Comparison of ENCODE assay signal across 42 mouse cellular contexts in the genomic region with DNA sequence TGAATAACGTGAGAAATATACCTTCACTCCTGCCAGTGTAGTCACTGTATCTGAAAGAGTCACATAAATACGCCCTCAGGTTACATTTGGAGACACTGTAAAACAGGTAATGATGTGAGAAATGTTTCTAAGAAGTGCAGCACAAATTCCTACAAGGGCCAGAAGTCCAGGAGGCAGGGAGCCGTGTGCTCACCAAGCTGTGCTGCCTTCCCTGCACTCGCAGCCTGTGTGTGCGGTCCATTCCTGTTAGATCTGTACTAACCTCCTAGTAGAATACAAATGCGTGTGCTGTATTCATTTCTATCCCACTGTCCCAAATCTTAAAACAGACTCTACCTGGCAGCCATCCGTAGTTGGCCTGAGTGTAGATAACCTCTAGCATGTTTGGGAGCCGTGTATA. TPM values are rescaled to one million over a fixed set of nuclear protein-coding genes. Genes with fewer than 3 reads are reported as not detected.
"Had no signal": no experiment of that assay in that cellular context is flagged by ENCODE, and none has a peak within 500 bp of the region (broad histone marks: within the 10 kb centered on the region; RNA-seq: fewer than 3 reads in every experiment).

No protein-coding gene starts in this region.

- H3K4me2 ChIP-seq: heart, embryonic 11.5 days; heart, embryonic 12.5 days; heart, embryonic 13.5 days; heart, embryonic 15.5 days; hindbrain, embryonic 12.5 days; hindbrain, embryonic 13.5 days; hindbrain, embryonic 14.5 days; hindbrain, embryonic 15.5 days; intestine, embryonic 15.5 days; kidney, embryonic 15.5 days had no signal

- H3K27me3 ChIP-seq: heart, embryonic 12.5 days; heart, embryonic 13.5 days; heart, embryonic 15.5 days; hindbrain, embryonic 12.5 days; hindbrain, embryonic 13.5 days; hindbrain, embryonic 15.5 days; intestine, embryonic 15.5 days; kidney, embryonic 15.5 days had no signal

- DNase-seq: heart, postnatal 10 days; heart, postnatal 14 days; heart, postnatal 36 days; heart, postnatal 4 days; kidney, adult 11 months; kidney, adult 18-20 months; kidney, adult 2 months; kidney, adult 8-10 months; kidney, adult 9 months; kidney, postnatal 10 days; kidney, postnatal 14 days; kidney, postnatal 25 days; kidney, postnatal 36 days; kidney, postnatal 4 days; layer of hippocampus, adult 9-11 months; layer of hippocampus, postnatal 36 days had no signal

- H3K4me3 ChIP-seq: heart, embryonic 10.5 days; heart, embryonic 12.5 days; heart, embryonic 13.5 days; heart, embryonic 15.5 days; hindbrain, embryonic 10.5 days; hindbrain, embryonic 12.5 days; hindbrain, embryonic 13.5 days; hindbrain, embryonic 15.5 days; intestine, embryonic 15.5 days; kidney, embryonic 15.5 days; layer of hippocampus, adult 2 months; left cerebral cortex, adult 2 months had no signal

RNA-seq across cellular contexts. Expression of gene Olfr311, which starts 21.7 kb away (rescaled TPM):
- polyA plus RNA-seq: heart, embryonic 10.5 days; heart, embryonic 12.5 days; heart, postnatal 0 days; hindbrain, embryonic 10.5 days; hindbrain, embryonic 11.5 days; hindbrain, embryonic 12.5 days; hindbrain, embryonic 13.5 days; hindbrain, embryonic 14.5 days; hindbrain, embryonic 15.5 days; hindbrain, embryonic 16.5 days; hindbrain, postnatal 0 days; inflammation-experienced regulatory T-cells, adult 6 months; intestine, embryonic 14.5 days; intestine, embryonic 15.5 days; intestine, embryonic 16.5 days; intestine, postnatal 0 days; kidney, adult 2 months; kidney, embryonic 14.5 days; kidney, embryonic 15.5 days; kidney, embryonic 16.5 days; kidney, postnatal 0 days; large intestine, adult 2 months had no signal

RNA-seq across cellular contexts. Expression of gene Olfr312, which starts 31.7 kb away (rescaled TPM):
- polyA plus RNA-seq: heart, embryonic 10.5 days; heart, embryonic 11.5 days; hindbrain, embryonic 10.5 days; hindbrain, embryonic 12.5 days; hindbrain, embryonic 13.5 days; hindbrain, embryonic 14.5 days; hindbrain, embryonic 15.5 days; hindbrain, embryonic 16.5 days; hindbrain, postnatal 0 days; intestine, embryonic 14.5 days; intestine, embryonic 15.5 days; intestine, embryonic 16.5 days; intestine, postnatal 0 days; kidney, adult 2 months; kidney, embryonic 14.5 days; kidney, embryonic 15.5 days; kidney, embryonic 16.5 days; kidney, postnatal 0 days; large intestine, adult 2 months had no signal
